Mouse (Mus musculus): Measurements from ENCODE around the gene Zglp1. TPM values are rescaled to one million over a fixed set of nuclear protein-coding genes. Genes with fewer than 3 reads are reported as not detected.

The Zglp1 gene
- polyA plus RNA-seq, 1 experiment = 1.8 TPM

GRCm38 (mm10) chr9:21030781-21031250, 36.1 kb downstream of the Zglp1 start:
- TF ChIP-seq CTCF (IDR thresholded peaks at IDR 0.05; ENCODE audit: extremely low read depth, insufficient read depth, low read length) (0 out of 2 replicates have a peak, but pooled peaks have one; percentile 40), POLR2A (IDR thresholded peaks at IDR 0.05; ENCODE audit: extremely low read depth, insufficient read depth, low read length) (no peak)
- peak overlapping the region; percentile 79 for H3K4me3 ChIP-seq (ENCODE audit: insufficient read depth, low read length)
- H3K4me1 ChIP-seq (ENCODE audit: control insufficient read depth, insufficient read depth, low read length) = peaks cover 1% of the 10 kb centered on the region; the same call in 1 of the 2 replicates
- no peak overlapping the region for H3K27ac ChIP-seq (ENCODE audit: insufficient read depth, low read length)

- Histone ChIP-seq H3K4me1 (ENCODE audit: control insufficient read depth, insufficient read depth, low read length) (peaks cover 1% of the 10 kb centered on the region; the same call in 1 of the 2 replicates), H3K27ac (ENCODE audit: insufficient read depth, low read length) (no peak overlapping the region), H3K4me3 (ENCODE audit: insufficient read depth, low read length) (no peak overlapping the region)
- TF ChIP-seq CTCF (IDR thresholded peaks at IDR 0.05; ENCODE audit: extremely low read depth, insufficient read depth, low read length) (no peak), POLR2A (IDR thresholded peaks at IDR 0.05; ENCODE audit: extremely low read depth, insufficient read depth, low read length) (no peak)
Observed at GRCm38 (mm10) chr9:21030055-21030600, 36.8 kb downstream of the Zglp1 start.

- Histone ChIP-seq H3K27ac (ENCODE audit: insufficient read depth, low read length) (no peak within 1 kb of the TSS), H3K4me3 (ENCODE audit: insufficient read depth, low read length) (no peak within 1 kb of the TSS), H3K4me1 (ENCODE audit: control insufficient read depth, insufficient read depth, low read length) (peaks cover 1% of the 10 kb centered on the region; the same call in 1 of the 2 replicates)
- TF ChIP-seq POLR2A (IDR thresholded peaks at IDR 0.05; ENCODE audit: extremely low read depth, insufficient read depth, low read length) (no peak), CTCF (IDR thresholded peaks at IDR 0.05; ENCODE audit: extremely low read depth, insufficient read depth, low read length) (peak; percentile 60)
Observed at GRCm38 (mm10) chr9:21029291-21030054, 37.4 kb downstream of the Zglp1 start, which contains the start of gene Icam4. Gene Icam4, plus strand, starts transcription at chr9:21029373.

GRCm38 (mm10) chr9:21028560-21029110, 38.3 kb downstream of the Zglp1 start:
- H3K4me3 ChIP-seq (ENCODE audit: insufficient read depth, low read length) = no peak overlapping the region
- H3K27ac ChIP-seq (ENCODE audit: insufficient read depth, low read length) = no peak overlapping the region
- H3K4me1 ChIP-seq (ENCODE audit: control insufficient read depth, insufficient read depth, low read length) = peaks cover 1% of the 10 kb centered on the region; the same call in 1 of the 2 replicates
- TF ChIP-seq CTCF (IDR thresholded peaks at IDR 0.05; ENCODE audit: extremely low read depth, insufficient read depth, low read length) (no peak), POLR2A (IDR thresholded peaks at IDR 0.05; ENCODE audit: extremely low read depth, insufficient read depth, low read length) (no peak)

GRCm38 (mm10) chr9:21027774-21028290, 39.1 kb downstream of the Zglp1 start:
- H3K27ac ChIP-seq (ENCODE audit: insufficient read depth, low read length) = no peak overlapping the region
- no peak overlapping the region for H3K4me3 ChIP-seq (ENCODE audit: insufficient read depth, low read length)
- no peak for TF ChIP-seq POLR2A (IDR thresholded peaks at IDR 0.05; ENCODE audit: extremely low read depth, insufficient read depth, low read length)
- TF ChIP-seq CTCF (IDR thresholded peaks at IDR 0.05; ENCODE audit: extremely low read depth, insufficient read depth, low read length) = no peak

GRCm38 (mm10) chr9:21026849-21027248, 40.0 kb downstream of the Zglp1 start:
- H3K4me3 ChIP-seq (ENCODE audit: insufficient read depth, low read length) = no peak overlapping the region
- TF ChIP-seq POLR2A (IDR thresholded peaks at IDR 0.05; ENCODE audit: extremely low read depth, insufficient read depth, low read length) = no peak
- TF ChIP-seq CTCF (IDR thresholded peaks at IDR 0.05; ENCODE audit: extremely low read depth, insufficient read depth, low read length) = no peak
- H3K4me1 ChIP-seq (ENCODE audit: control insufficient read depth, insufficient read depth, low read length) = peaks cover 1% of the 10 kb centered on the region; the same call in 1 of the 2 replicates
- no peak overlapping the region for H3K27ac ChIP-seq (ENCODE audit: insufficient read depth, low read length)

More at GRCm38 (mm10) chr9:21027774-21028290, 39.1 kb downstream of the Zglp1 start:
- H3K4me1 ChIP-seq (ENCODE audit: control insufficient read depth, insufficient read depth, low read length) = peaks cover 1% of the 10 kb centered on the region; the same call in 1 of the 2 replicates

- no peak for TF ChIP-seq CTCF (IDR thresholded peaks at IDR 0.05; ENCODE audit: extremely low read depth, insufficient read depth, low read length)
- no peak for TF ChIP-seq POLR2A (IDR thresholded peaks at IDR 0.05; ENCODE audit: extremely low read depth, insufficient read depth, low read length)
- Histone ChIP-seq H3K4me3 (ENCODE audit: insufficient read depth, low read length) (no peak overlapping the region), H3K4me1 (ENCODE audit: control insufficient read depth, insufficient read depth, low read length) (no peaks in the 10 kb centered on the region), H3K27ac (ENCODE audit: insufficient read depth, low read length) (no peak overlapping the region)
Observed at GRCm38 (mm10) chr9:21025258-21025810, 41.6 kb downstream of the Zglp1 start.

- no peak overlapping the region for H3K4me3 ChIP-seq (ENCODE audit: insufficient read depth, low read length)
- H3K27ac ChIP-seq (ENCODE audit: insufficient read depth, low read length) = no peak overlapping the region
- TF ChIP-seq POLR2A (IDR thresholded peaks at IDR 0.05; ENCODE audit: extremely low read depth, insufficient read depth, low read length) = no peak
- TF ChIP-seq CTCF (IDR thresholded peaks at IDR 0.05; ENCODE audit: extremely low read depth, insufficient read depth, low read length) = no peak
- H3K4me1 ChIP-seq (ENCODE audit: control insufficient read depth, insufficient read depth, low read length) = no peaks in the 10 kb centered on the region
Observed at GRCm38 (mm10) chr9:21022726-21023125, 44.2 kb downstream of the Zglp1 start.

GRCm38 (mm10) chr9:21022288-21022687, 44.6 kb downstream of the Zglp1 start:
- Histone ChIP-seq H3K4me1 (ENCODE audit: control insufficient read depth, insufficient read depth, low read length) (no peaks in the 10 kb centered on the region), H3K4me3 (ENCODE audit: insufficient read depth, low read length) (no peak overlapping the region), H3K27ac (ENCODE audit: insufficient read depth, low read length) (no peak overlapping the region)
- TF ChIP-seq CTCF (IDR thresholded peaks at IDR 0.05; ENCODE audit: extremely low read depth, insufficient read depth, low read length) (no peak), POLR2A (IDR thresholded peaks at IDR 0.05; ENCODE audit: extremely low read depth, insufficient read depth, low read length) (no peak)

Measured in cortical plate, adult 2 months (tissue).